In genomic region chr12:103262017-103262865, GRCm38 (mm10) we compare ENCODE assay signal across 10 mouse cellular contexts. TPM values are rescaled to one million over a fixed set of nuclear protein-coding genes. Genes with fewer than 3 reads are reported as not detected.
DNase-seq lines count a peak whose midpoint lies in the region; ATAC-seq and TF ChIP-seq lines count a peak whose summit lies in the region.
"Had no signal": no experiment of that assay in that cellular context is flagged by ENCODE, and none has a peak within 500 bp of the region (broad histone marks: within the 10 kb centered on the region; RNA-seq: fewer than 3 reads in every experiment).

No protein-coding gene starts in this region.

- H3K27me3 ChIP-seq in neural tube, embryonic 15.5 days (replicated peaks) = no peaks in the 10 kb centered on the region
- H3K27me3 ChIP-seq: neural tube, embryonic 12.5 days had no signal

- peak; percentile 55 for TF ChIP-seq CTCF in left cerebral cortex, adult 2 months (IDR thresholded peaks at IDR 0.05)

- peaks cover 10% of the 10 kb centered on the region for H3K4me1 ChIP-seq in neural tube, embryonic 15.5 days
- H3K4me1 ChIP-seq: neural tube, embryonic 12.5 days had no signal

- no peak overlapping the region for H3K9ac ChIP-seq in neural tube, embryonic 15.5 days (replicated peaks)
- H3K9ac ChIP-seq: neural tube, embryonic 12.5 days had no signal

- peak; percentile 42 to 49; a peak in 1 of 4 replicates for ATAC-seq in hematopoietic stem cell, adult 5-6 weeks (replicated peaks in 1 of 2; ENCODE audit: insufficient read depth in 1 of 2, low FRiP score in 2 of 2, low TSS enrichment in 1 of 2, low read depth in 1 of 2, poor library complexity in 2 of 2, severe bottlenecking in 2 of 2)
- 0 out of 2 replicates have a peak, but pooled peaks have one; percentile 60 for ATAC-seq in neural tube, embryonic 15.5 days (ENCODE audit: low FRiP score)

- H3K4me3 ChIP-seq in left cerebral cortex, adult 2 months = no peak overlapping the region
- no peak overlapping the region for H3K4me3 ChIP-seq in neural tube, embryonic 15.5 days (replicated peaks)
- H3K4me3 ChIP-seq: neural tube, embryonic 12.5 days had no signal

- WGBS in neural tube, embryonic 15.5 days = 47% methylated on average over 13 of the region's 13 CpGs

- no peaks in the 10 kb centered on the region for H3K36me3 ChIP-seq in neural tube, embryonic 15.5 days
- H3K36me3 ChIP-seq: neural tube, embryonic 12.5 days had no signal

- intact Hi-C loops in left cerebral cortex, adult 2 months (cut with DNase I) = loop anchor here (1.0 kb wide), 1 partner anchor 39 kb away; no protein-coding TSS in a partner anchor
- intact Hi-C loops in left cerebral cortex, postnatal 14 days (cut with DNase I) = no loop called here
- intact Hi-C loops in left cerebral cortex, postnatal 4 days (cut with DNase I) = no loop called here
- intact Hi-C loops in heart, postnatal 25 days (cut with DNase I) = no loop called here

- no peaks in the 10 kb centered on the region for H3K9me3 ChIP-seq in neural tube, embryonic 15.5 days (replicated peaks)
- H3K9me3 ChIP-seq: neural tube, embryonic 12.5 days had no signal

- no peak for DNase-seq in left cerebral cortex, adult 2 months (ENCODE audit: extremely low spot score in 1 of 2, low spot score in 2 of 2)
- DNase-seq in left cerebral cortex, postnatal 14 days (ENCODE audit: low spot score in 2 of 2) = no peak
- DNase-seq in ZHBTc4 (ENCODE audit: low read depth, low spot score) = peak; percentile 45
- no peak for DNase-seq in embryo, embryonic 10 days (ENCODE audit: low spot score)
- DNase-seq in left cerebral cortex, postnatal 4 days = no peak
- DNase-seq in heart, postnatal 25 days (ENCODE audit: low spot score) = no peak

- no peak overlapping the region for H3K4me2 ChIP-seq in neural tube, embryonic 15.5 days
- H3K4me2 ChIP-seq: neural tube, embryonic 12.5 days had no signal

- H3K27ac ChIP-seq in left cerebral cortex, adult 2 months = no peak overlapping the region
- H3K27ac ChIP-seq in neural tube, embryonic 15.5 days (replicated peaks) = peak overlapping the region; percentile 48
- H3K27ac ChIP-seq: neural tube, embryonic 12.5 days had no signal

RNA-seq across cellular contexts. Expression of gene Prima1, which starts 20.3 kb away (rescaled TPM):
- total RNA-seq in left cerebral cortex, adult 2 months (2021) = 1 to 10 TPM; 4.2 to 6.1 TPM
- total RNA-seq in left cerebral cortex, postnatal 14 days (2021) = 1 to 10 TPM; 2.4 to 6.5 TPM
- not detected in 2 replicates for total RNA-seq in hematopoietic stem cell, adult 5-6 weeks (2017)
- polyA plus RNA-seq in neural tube, embryonic 15.5 days (2015; fragmentation: Nextera tagmentation; extraction: Ambion mirVana) = 2.0 and 3.2 TPM in 2 replicates
- total RNA-seq in left cerebral cortex, postnatal 4 days (2021) = 1 to 10 TPM in 1 of 2 experiments, under 1 TPM in 1; 0.62 to 1.8 TPM
- total RNA-seq in heart, postnatal 25 days (2021) = under 1 TPM; 0.31 to 0.47 TPM

RNA-seq across cellular contexts. Expression of gene Fam181a, which starts 48.5 kb away (rescaled TPM):
- total RNA-seq in left cerebral cortex, adult 2 months (2021) = 1 to 10 TPM; 1.6 to 2.6 TPM
- 1 to 10 TPM; 2.6 to 4.5 TPM for total RNA-seq in left cerebral cortex, postnatal 14 days (2021)
- total RNA-seq in hematopoietic stem cell, adult 5-6 weeks (2017) = not detected in 2 replicates
- polyA plus RNA-seq in neural tube, embryonic 15.5 days (2015; fragmentation: Nextera tagmentation; extraction: Ambion mirVana) = 4.9 and 6.9 TPM in 2 replicates
- total RNA-seq in left cerebral cortex, postnatal 4 days (2021) = 1 to 10 TPM; 4.9 to 7.0 TPM
- not detected for total RNA-seq in heart, postnatal 25 days (2021)
- polyA plus RNA-seq: large intestine, adult 2 months had no signal
